Mouse (Mus musculus): ENCODE measurements around the gene Sgms1.

DNA sequence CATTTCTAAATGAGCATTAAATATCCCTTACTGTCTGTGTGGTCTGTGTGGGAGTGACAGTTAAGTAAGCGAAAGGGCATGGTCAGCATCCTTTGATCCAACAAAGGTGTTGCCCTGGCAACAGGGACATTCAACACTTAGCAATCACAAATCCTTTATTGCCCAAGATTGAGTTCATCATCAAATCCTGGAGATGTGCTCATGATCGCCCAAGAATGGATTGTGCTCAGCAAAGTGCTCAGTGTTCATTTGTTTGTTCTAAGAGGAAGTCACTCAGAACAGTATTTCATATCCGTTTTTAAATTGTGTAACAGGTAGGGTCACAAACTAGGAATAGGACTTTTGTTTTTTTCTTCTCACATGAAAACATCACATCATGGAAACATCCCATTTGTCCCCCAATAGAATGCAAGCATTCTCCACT lies 165.8 kb downstream of the Sgms1 start:
- no peak for TF ChIP-seq POLR2A (IDR thresholded peaks at IDR 0.05; ENCODE audit: control insufficient read depth, low read depth, low read length)
- no peak for TF ChIP-seq CTCF (IDR thresholded peaks at IDR 0.05; ENCODE audit: control insufficient read depth, insufficient read depth, insufficient replicate concordance, low read depth, low read length)

All from testis, adult 2 months (tissue).